Mouse (Mus musculus) olfactory bulb, adult 2 months (tissue): ENCODE results near the gene Rnf111.

Source experiments
- CTCF ChIP-seq: fragments of 200-500 bp; IDR thresholded peaks from 2 replicates; pipeline ENCODE4 v1.5.1; 2012; ENCODE audit warnings: low read depth, mild to moderate bottlenecking, low read length, moderate library complexity; ENCODE audit not compliant: insufficient read depth
- POLR2A ChIP-seq: fragments of 200-500 bp; IDR thresholded peaks from 2 replicates; pipeline ENCODE4 v1.6.1; 2012; ENCODE audit warnings: mild to moderate bottlenecking, low read depth, low read length, moderate library complexity; ENCODE audit not compliant: insufficient read depth

- TF ChIP-seq CTCF: no peak
- no peak for TF ChIP-seq POLR2A
Observed at GRCm38 (mm10) chr9:70384494-70384893, 119.0 kb downstream of the Rnf111 start.
